In the genomic region with DNA sequence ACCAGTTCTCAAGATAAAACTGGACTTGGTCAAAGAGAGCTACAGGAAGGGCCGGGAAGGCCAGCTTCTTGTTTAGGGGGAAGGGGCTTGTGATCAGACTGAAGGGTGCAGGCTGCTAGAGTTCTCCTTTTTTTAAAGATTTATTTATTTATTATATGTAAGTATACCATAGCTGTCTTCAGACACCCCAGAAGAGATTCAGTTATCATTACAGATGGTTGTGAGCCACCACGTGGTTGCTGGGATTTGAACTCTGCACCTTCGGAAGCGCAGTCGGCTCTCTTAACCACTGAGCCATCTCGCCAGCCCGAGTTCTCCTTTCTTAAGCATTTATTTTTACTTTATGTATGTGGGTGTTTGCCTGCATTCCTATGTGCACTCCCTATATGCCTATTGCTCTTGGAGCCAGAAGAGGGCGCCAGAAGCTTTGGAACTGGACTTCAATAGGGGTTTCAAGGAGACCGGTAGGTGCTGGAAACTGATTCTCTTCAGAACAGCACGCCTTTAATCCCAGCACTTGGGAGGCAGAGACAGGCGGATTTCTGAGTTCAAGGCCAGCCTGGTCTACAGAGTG, we compare ENCODE assay signal across 14 mouse cellular contexts. TPM values are rescaled to one million over a fixed set of nuclear protein-coding genes. Genes with fewer than 3 reads are reported as not detected.
DNase-seq lines count a peak whose midpoint lies in the region; ATAC-seq lines count a peak whose summit lies in the region.
"Had no signal": no experiment of that assay in that cellular context is flagged by ENCODE, and none has a peak within 500 bp of the region (broad histone marks: within the 10 kb centered on the region; RNA-seq: fewer than 3 reads in every experiment).

No protein-coding gene starts in this region.

- 73% methylated on average over 11 of the region's 11 CpGs for WGBS in hindbrain, embryonic 11.5 days
- 73% methylated on average over 11 of the region's 11 CpGs for whole genome bisulfite sequencing in hindbrain, embryonic 10.5 days
- 74% methylated on average over 11 of the region's 11 CpGs for WGBS in midbrain, embryonic 11.5 days
- 76% methylated on average over 11 of the region's 11 CpGs for WGBS in midbrain, embryonic 15.5 days

- DNase-seq in hindbrain, embryonic 11.5 days (ENCODE audit: low spot score): peak; percentile 28
- DNase-seq in hindbrain, embryonic 10.5 days (ENCODE audit: low spot score): no peak
- peak; percentile 12 for DNase-seq in midbrain, embryonic 11.5 days (ENCODE audit: low spot score, missing footprints)
- DNase-seq in NIH3T3 (ENCODE audit: low read depth): peak; percentile 71
- peak; percentile 59 for DNase-seq in splenic B cell, adult 2 months (ENCODE audit: low read depth, low spot score)
- DNase-seq in testis, postnatal 14 days (ENCODE audit: low spot score): no peak
- DNase-seq: cerebellum, postnatal 36 days; gastrocnemius, postnatal 36 days; heart, postnatal 10 days; kidney, adult 8-10 months had no signal

- no peak overlapping the region for H3K4me2 ChIP-seq in hindbrain, embryonic 11.5 days (replicated peaks; ENCODE audit: low read depth, low read length)
- no peak overlapping the region for H3K4me2 ChIP-seq in midbrain, embryonic 11.5 days
- no peak overlapping the region for H3K4me2 ChIP-seq in midbrain, embryonic 15.5 days

- H3K27me3 ChIP-seq in hindbrain, embryonic 11.5 days (ENCODE audit: control insufficient read depth, insufficient read depth, low read length): no peaks in the 10 kb centered on the region
- H3K27me3 ChIP-seq in hindbrain, embryonic 10.5 days (ENCODE audit: insufficient read depth, poor library complexity, severe bottlenecking): no peaks in the 10 kb centered on the region
- H3K27me3 ChIP-seq in midbrain, embryonic 11.5 days (ENCODE audit: control insufficient read depth, insufficient read depth, low read length): no peaks in the 10 kb centered on the region
- no peaks in the 10 kb centered on the region for H3K27me3 ChIP-seq in midbrain, embryonic 15.5 days (replicated peaks)
- H3K27me3 ChIP-seq in splenic B cell, adult 2 months (ENCODE audit: control insufficient read depth, insufficient read depth, low read length, poor library complexity, severe bottlenecking): no peaks in the 10 kb centered on the region
- H3K27me3 ChIP-seq: Patski had no signal

- no peak for ATAC-seq in hindbrain, embryonic 11.5 days (ENCODE audit: low FRiP score)
- no peak for ATAC-seq in midbrain, embryonic 11.5 days (ENCODE audit: low FRiP score)
- no peak for ATAC-seq in midbrain, embryonic 15.5 days (replicated peaks)
- no peak for ATAC-seq in erythroid progenitor cell, adult 5-6 weeks (replicated peaks; ENCODE audit: low FRiP score, poor library complexity, severe bottlenecking)
- ATAC-seq: Patski had no signal

- H3K9ac ChIP-seq in hindbrain, embryonic 11.5 days (ENCODE audit: low read depth, low read length): no peak overlapping the region
- H3K9ac ChIP-seq in midbrain, embryonic 11.5 days (ENCODE audit: low read length): no peak overlapping the region
- no peak overlapping the region for H3K9ac ChIP-seq in midbrain, embryonic 15.5 days

- no peak overlapping the region for H3K4me3 ChIP-seq in hindbrain, embryonic 11.5 days (ENCODE audit: low read depth, low read length)
- H3K4me3 ChIP-seq in hindbrain, embryonic 10.5 days: no peak overlapping the region
- no peak overlapping the region for H3K4me3 ChIP-seq in midbrain, embryonic 11.5 days (ENCODE audit: low read depth, low read length)
- H3K4me3 ChIP-seq in midbrain, embryonic 15.5 days: no peak overlapping the region
- H3K4me3 ChIP-seq: erythroblast, embryonic 14.5 days had no signal

- peaks cover 11% of the 10 kb centered on the region for H3K36me3 ChIP-seq in hindbrain, embryonic 11.5 days (ENCODE audit: control insufficient read depth, insufficient read depth, low read length)
- peaks cover 49% of the 10 kb centered on the region for H3K36me3 ChIP-seq in hindbrain, embryonic 10.5 days
- H3K36me3 ChIP-seq in midbrain, embryonic 11.5 days (ENCODE audit: control insufficient read depth, insufficient read depth, low read length): peaks cover 14% of the 10 kb centered on the region
- H3K36me3 ChIP-seq in midbrain, embryonic 15.5 days (replicated peaks): peaks cover 17% of the 10 kb centered on the region
- peaks cover 4% of the 10 kb centered on the region for H3K36me3 ChIP-seq in splenic B cell, adult 2 months (ENCODE audit: control insufficient read depth, insufficient read depth, low read length, poor library complexity, severe bottlenecking)

- no peak overlapping the region for H3K27ac ChIP-seq in hindbrain, embryonic 11.5 days (ENCODE audit: low read depth, low read length)
- H3K27ac ChIP-seq in hindbrain, embryonic 10.5 days: no peak overlapping the region
- no peak overlapping the region for H3K27ac ChIP-seq in midbrain, embryonic 11.5 days (ENCODE audit: low read depth, low read length)
- H3K27ac ChIP-seq in midbrain, embryonic 15.5 days: no peak overlapping the region

- H3K9me3 ChIP-seq in hindbrain, embryonic 11.5 days (ENCODE audit: control insufficient read depth, low read length): no peaks in the 10 kb centered on the region
- peaks cover 6% of the 10 kb centered on the region for H3K9me3 ChIP-seq in hindbrain, embryonic 10.5 days
- no peaks in the 10 kb centered on the region for H3K9me3 ChIP-seq in midbrain, embryonic 11.5 days (ENCODE audit: control insufficient read depth, low read length)
- H3K9me3 ChIP-seq in midbrain, embryonic 15.5 days: no peaks in the 10 kb centered on the region

- no peaks in the 10 kb centered on the region for H3K4me1 ChIP-seq in hindbrain, embryonic 11.5 days (replicated peaks; ENCODE audit: control insufficient read depth, insufficient read depth, low read length)
- H3K4me1 ChIP-seq in hindbrain, embryonic 10.5 days (replicated peaks): peaks cover 14% of the 10 kb centered on the region
- H3K4me1 ChIP-seq in midbrain, embryonic 11.5 days (ENCODE audit: control insufficient read depth, insufficient read depth, low read length): no peaks in the 10 kb centered on the region
- no peaks in the 10 kb centered on the region for H3K4me1 ChIP-seq in midbrain, embryonic 15.5 days

RNA-seq across cellular contexts. Expression of gene Pprc1, which starts 15.9 kb away (rescaled TPM):
- 42.7 and 45.8 TPM in 2 replicates for polyA plus RNA-seq in hindbrain, embryonic 11.5 days (2014; fragmentation: Nextera tagmentation; extraction: Ambion mirVana)
- polyA plus RNA-seq in hindbrain, embryonic 10.5 days (2016; fragmentation: Nextera tagmentation; extraction: Ambion mirVana): 39.9 and 49.6 TPM in 2 replicates
- 38.2 and 48.5 TPM in 2 replicates for polyA plus RNA-seq in midbrain, embryonic 11.5 days (2014; fragmentation: Nextera tagmentation; extraction: Ambion mirVana)
- polyA plus RNA-seq in midbrain, embryonic 15.5 days (2015; fragmentation: Nextera tagmentation; extraction: Ambion mirVana): 22.0 and 22.5 TPM in 2 replicates
- total RNA-seq in erythroid progenitor cell, adult 5-6 weeks (2015; ENCODE audit: low replicate concordance): 69.2 and 76.8 TPM in 2 replicates
- 76.5 and 82.0 TPM in 2 replicates for total RNA-seq in erythroid progenitor cell, adult 5-6 weeks (2017; ENCODE audit: low replicate concordance)

RNA-seq across cellular contexts. Expression of gene Ldb1, which starts 16.2 kb away (rescaled TPM):
- 87.9 and 95.8 TPM in 2 replicates for polyA plus RNA-seq in hindbrain, embryonic 11.5 days (2014; fragmentation: Nextera tagmentation; extraction: Ambion mirVana)
- 90.2 and 111 TPM in 2 replicates for polyA plus RNA-seq in hindbrain, embryonic 10.5 days (2016; fragmentation: Nextera tagmentation; extraction: Ambion mirVana)
- polyA plus RNA-seq in midbrain, embryonic 11.5 days (2014; fragmentation: Nextera tagmentation; extraction: Ambion mirVana): 72.1 and 77.0 TPM in 2 replicates
- polyA plus RNA-seq in midbrain, embryonic 15.5 days (2015; fragmentation: Nextera tagmentation; extraction: Ambion mirVana): 122 and 129 TPM in 2 replicates
- total RNA-seq in erythroid progenitor cell, adult 5-6 weeks (2015; ENCODE audit: low replicate concordance): 45.3 and 53.3 TPM in 2 replicates
- 62.8 and 77.5 TPM in 2 replicates for total RNA-seq in erythroid progenitor cell, adult 5-6 weeks (2017; ENCODE audit: low replicate concordance)

RNA-seq across cellular contexts. Expression of gene Hps6, which starts 25.5 kb away (rescaled TPM):
- 1.0 and 1.9 TPM in 2 replicates for polyA plus RNA-seq in hindbrain, embryonic 11.5 days (2014; fragmentation: Nextera tagmentation; extraction: Ambion mirVana)
- 4.8 and 5.7 TPM in 2 replicates for polyA plus RNA-seq in hindbrain, embryonic 10.5 days (2016; fragmentation: Nextera tagmentation; extraction: Ambion mirVana)
- 1.0 and 1.4 TPM in 2 replicates for polyA plus RNA-seq in midbrain, embryonic 11.5 days (2014; fragmentation: Nextera tagmentation; extraction: Ambion mirVana)
- 3.9 and 4.0 TPM in 2 replicates for polyA plus RNA-seq in midbrain, embryonic 15.5 days (2015; fragmentation: Nextera tagmentation; extraction: Ambion mirVana)
- not detected in 2 replicates for total RNA-seq in erythroid progenitor cell, adult 5-6 weeks (2015; ENCODE audit: low replicate concordance)
- total RNA-seq in erythroid progenitor cell, adult 5-6 weeks (2017; ENCODE audit: low replicate concordance): 1.2 TPM in 1 of 2 replicates, not detected in the other

RNA-seq across cellular contexts. Expression of gene Armh3, which starts 30.5 kb away (rescaled TPM):
- polyA plus RNA-seq in hindbrain, embryonic 11.5 days (2014; fragmentation: Nextera tagmentation; extraction: Ambion mirVana): 13.7 and 15.3 TPM in 2 replicates
- 16.6 and 19.4 TPM in 2 replicates for polyA plus RNA-seq in hindbrain, embryonic 10.5 days (2016; fragmentation: Nextera tagmentation; extraction: Ambion mirVana)
- polyA plus RNA-seq in midbrain, embryonic 11.5 days (2014; fragmentation: Nextera tagmentation; extraction: Ambion mirVana): 13.9 and 14.2 TPM in 2 replicates
- polyA plus RNA-seq in midbrain, embryonic 15.5 days (2015; fragmentation: Nextera tagmentation; extraction: Ambion mirVana): 25.4 and 25.9 TPM in 2 replicates
- total RNA-seq in erythroid progenitor cell, adult 5-6 weeks (2015; ENCODE audit: low replicate concordance): 0.72 and 3.4 TPM in 2 replicates
- total RNA-seq in erythroid progenitor cell, adult 5-6 weeks (2017; ENCODE audit: low replicate concordance): 1.2 and 2.0 TPM in 2 replicates
- polyA plus RNA-seq: erythroblast, embryonic 14.5 days had no signal

RNA-seq across cellular contexts. Expression of gene Nolc1, which starts 46.8 kb away (rescaled TPM):
- 102 and 103 TPM in 2 replicates for polyA plus RNA-seq in hindbrain, embryonic 11.5 days (2014; fragmentation: Nextera tagmentation; extraction: Ambion mirVana)
- 110 and 136 TPM in 2 replicates for polyA plus RNA-seq in hindbrain, embryonic 10.5 days (2016; fragmentation: Nextera tagmentation; extraction: Ambion mirVana)
- 115 and 117 TPM in 2 replicates for polyA plus RNA-seq in midbrain, embryonic 11.5 days (2014; fragmentation: Nextera tagmentation; extraction: Ambion mirVana)
- polyA plus RNA-seq in midbrain, embryonic 15.5 days (2015; fragmentation: Nextera tagmentation; extraction: Ambion mirVana): 65.5 and 70.3 TPM in 2 replicates
- total RNA-seq in erythroid progenitor cell, adult 5-6 weeks (2015; ENCODE audit: low replicate concordance): 9.6 and 16.2 TPM in 2 replicates
- total RNA-seq in erythroid progenitor cell, adult 5-6 weeks (2017; ENCODE audit: low replicate concordance): 18.5 and 27.3 TPM in 2 replicates

Comparison
In these comparisons a context has a peak if more than half of its experiments do, and no peak if none do; other contexts are left out.
1. DNase-seq: peak in hindbrain, embryonic 11.5 days (single experiment), midbrain, embryonic 11.5 days (single experiment), NIH3T3 (single experiment) and splenic B cell, adult 2 months (single experiment); none in hindbrain, embryonic 10.5 days (single experiment) and testis, postnatal 14 days (single experiment).